Mouse (Mus musculus): ENCODE results near the gene Rspo1. TPM values are rescaled to one million over a fixed set of nuclear protein-coding genes. Genes with fewer than 3 reads are reported as not detected.
A peak's percentile ranks its signal among the peaks of the same experiment; 100 is the strongest.
"Not testable (repeated sequence)": the region's sequence is repeated elsewhere in the genome, so short reads cannot be mapped to it uniquely, and the experiment has no call there.

Rspo1 gene
- polyA plus RNA-seq (2015; fragmentation: Nextera tagmentation; extraction: Ambion mirVana): 7.4 and 8.0 TPM in 2 replicates

DNA sequence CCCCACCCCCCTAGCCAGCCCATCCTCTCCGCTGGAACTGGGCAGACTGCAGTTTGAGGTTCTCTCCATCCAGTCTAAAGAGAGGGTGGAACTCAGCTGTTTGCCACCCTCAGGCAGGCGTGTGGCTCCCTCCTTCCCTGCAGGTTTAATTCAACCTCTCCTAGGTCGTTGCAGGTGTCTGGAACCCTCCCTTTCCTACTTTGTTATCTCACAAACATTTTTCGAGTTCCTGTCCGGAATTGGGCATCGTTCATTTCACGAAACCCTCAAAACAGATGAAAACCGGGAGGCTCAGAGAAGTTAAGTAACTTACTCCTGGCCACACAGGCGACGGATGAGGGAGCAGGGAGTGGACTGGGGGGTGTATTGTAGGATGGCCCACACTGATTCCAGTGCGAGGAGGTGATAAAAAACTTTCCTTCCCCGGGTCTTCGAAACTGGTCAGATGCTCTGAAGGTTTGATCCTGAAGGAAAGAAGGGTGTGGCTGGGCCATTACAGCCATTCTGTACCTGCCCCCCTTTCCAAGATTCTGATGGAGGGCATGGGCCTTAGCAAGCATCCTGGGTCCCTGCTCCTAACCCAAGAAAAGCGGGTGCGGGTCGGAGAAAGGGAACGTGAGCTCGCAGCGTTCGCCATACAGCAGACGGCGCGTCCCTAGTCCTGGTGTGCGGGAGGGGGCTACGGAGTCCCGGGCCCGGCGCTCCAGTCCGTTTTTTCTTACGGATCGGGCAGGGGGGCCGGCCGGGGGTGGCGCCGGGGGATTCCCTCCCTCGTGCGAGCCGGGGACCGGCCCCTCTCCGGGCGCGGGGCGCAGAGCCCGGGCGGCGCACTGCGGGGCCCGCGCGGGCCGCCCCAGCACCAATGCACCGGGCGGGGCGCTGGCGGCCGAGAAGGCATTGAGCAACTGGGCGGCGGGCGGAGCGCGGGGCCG lies at the start of gene Rspo1:
Rspo1 (plus strand) TSS at position 760 of the 932 bp plus-strand sequence.
- Histone ChIP-seq H3K27ac (ENCODE audit: low read length) (no peak within 1 kb of the TSS), H3K9me3 (ENCODE audit: control insufficient read depth, low read length) (no peaks in the 10 kb centered on the region), H3K4me1 (replicated peaks; ENCODE audit: control insufficient read depth, insufficient read depth, low read length) (peaks cover 34% of the 10 kb centered on the region), H3K36me3 (ENCODE audit: control insufficient read depth, insufficient read depth, low read length) (no peaks in the 10 kb centered on the region), H3K4me2 (ENCODE audit: low read depth, low read length) (peak within 1 kb of the TSS; percentile 65), H3K27me3 (ENCODE audit: control insufficient read depth, insufficient read depth, low read depth, low read length) (peaks cover 66% of the 10 kb centered on the region), H3K9ac (ENCODE audit: low read length) (peak within 1 kb of the TSS; percentile 60), H3K4me3 (ENCODE audit: low read length) (peak within 1 kb of the TSS; percentile 50)
- under 1% methylated on average over 48 of the region's 62 CpGs for WGBS
- ATAC-seq (ENCODE audit: low read depth): peak; percentile 43

DNA sequence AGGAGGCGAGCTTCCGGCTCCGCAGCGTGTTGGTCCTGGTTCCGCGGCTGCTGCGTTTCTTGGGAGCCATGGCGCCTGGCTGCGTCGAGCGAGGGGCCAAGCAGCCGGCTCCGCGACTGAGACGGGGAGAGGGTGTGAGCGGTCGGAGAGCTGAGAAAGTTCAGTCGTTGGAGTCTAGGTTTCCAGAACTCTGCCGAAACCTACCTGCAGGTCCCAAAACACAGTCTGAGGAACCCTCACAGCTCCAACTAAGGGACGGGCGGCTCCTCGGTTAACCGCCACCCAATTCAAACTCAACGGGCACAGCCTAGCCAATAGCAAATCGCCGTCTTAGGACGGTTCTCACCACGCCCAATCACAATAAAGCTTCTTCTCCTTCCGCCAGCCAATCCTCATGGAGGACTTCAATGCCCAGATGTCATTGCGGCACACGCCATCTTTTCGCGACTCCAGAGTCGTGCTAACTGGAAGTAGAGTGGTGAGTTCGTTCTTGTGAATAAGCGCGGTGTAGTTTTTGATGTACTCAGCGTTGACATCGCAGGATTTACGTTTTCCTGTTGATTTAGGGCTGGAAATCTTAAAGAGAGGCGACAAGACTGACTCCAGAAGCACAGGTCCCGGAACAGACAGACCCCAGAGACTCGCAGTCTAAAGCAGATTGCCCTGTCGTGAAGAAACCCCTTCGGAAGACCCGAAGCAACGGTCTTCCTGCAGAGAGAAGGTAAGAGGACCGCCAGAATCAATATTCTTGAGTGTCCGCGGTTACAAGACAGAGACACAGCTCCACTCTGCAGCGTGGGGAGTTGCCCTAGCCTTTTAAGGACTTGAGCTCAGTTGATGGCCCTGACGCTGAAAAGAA lies 49.4 kb upstream of the Rspo1 start, which contains the start of gene 9930104L06Rik:
9930104L06Rik (plus strand) TSS at position 436 of the 859 bp plus-strand sequence.
- under 1% methylated on average over 52 of the region's 52 CpGs for WGBS
- no peaks in the 10 kb centered on the region for H3K27me3 ChIP-seq (ENCODE audit: control insufficient read depth, insufficient read depth, low read depth, low read length)
- H3K9ac ChIP-seq (ENCODE audit: low read length): peak within 1 kb of the TSS; percentile 88
- peak; percentile 100 for ATAC-seq (ENCODE audit: low read depth)
- H3K36me3 ChIP-seq (ENCODE audit: control insufficient read depth, insufficient read depth, low read length): peaks cover 6% of the 10 kb centered on the region
- H3K27ac ChIP-seq (ENCODE audit: low read length): peak within 1 kb of the TSS; percentile 6
- H3K4me3 ChIP-seq (ENCODE audit: low read length): peak within 1 kb of the TSS; percentile 79
- peak within 1 kb of the TSS; percentile 79 for H3K4me2 ChIP-seq (ENCODE audit: low read depth, low read length)
- peaks cover 11% of the 10 kb centered on the region for H3K4me1 ChIP-seq (replicated peaks; ENCODE audit: control insufficient read depth, insufficient read depth, low read length)
- H3K9me3 ChIP-seq (ENCODE audit: control insufficient read depth, low read length): no peaks in the 10 kb centered on the region

DNA sequence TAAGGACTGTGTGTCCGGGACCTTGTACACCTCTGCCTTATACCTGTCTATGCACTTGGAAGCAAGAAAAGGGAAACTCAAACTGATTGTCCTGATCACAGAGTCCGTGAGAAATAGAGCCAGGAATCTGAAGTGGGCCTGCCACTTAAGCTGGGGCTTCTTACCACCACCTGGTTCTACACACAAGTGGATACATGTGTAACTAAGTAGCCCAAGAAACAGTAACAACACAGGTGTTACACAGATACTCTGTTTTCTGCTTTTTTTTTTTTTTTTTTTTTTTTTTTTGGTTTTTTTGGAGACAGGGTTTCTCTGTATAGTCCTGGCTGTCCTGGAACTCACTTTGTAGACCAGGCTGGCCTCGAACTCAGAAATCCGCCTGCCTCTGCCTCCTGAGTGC lies 47.0 kb upstream of the Rspo1 start, which contains the start of gene Cdca8:
Cdca8 (minus strand) TSS at position 101 of the 400 bp plus-strand sequence.
- H3K27me3 ChIP-seq (ENCODE audit: control insufficient read depth, insufficient read depth, low read depth, low read length); H3K4me3 ChIP-seq (ENCODE audit: low read length); H3K4me2 ChIP-seq (ENCODE audit: low read depth, low read length); ATAC-seq (ENCODE audit: low read depth); H3K9me3 ChIP-seq (ENCODE audit: control insufficient read depth, low read length); H3K9ac ChIP-seq (ENCODE audit: low read length); H3K36me3 ChIP-seq (ENCODE audit: control insufficient read depth, insufficient read depth, low read length); H3K27ac ChIP-seq (ENCODE audit: low read length): not testable (repeated sequence)
- WGBS: 89% methylated on average over 4 of the region's 4 CpGs
- H3K4me1 ChIP-seq (replicated peaks; ENCODE audit: control insufficient read depth, insufficient read depth, low read length): peaks cover 11% of the 10 kb centered on the region

DNA sequence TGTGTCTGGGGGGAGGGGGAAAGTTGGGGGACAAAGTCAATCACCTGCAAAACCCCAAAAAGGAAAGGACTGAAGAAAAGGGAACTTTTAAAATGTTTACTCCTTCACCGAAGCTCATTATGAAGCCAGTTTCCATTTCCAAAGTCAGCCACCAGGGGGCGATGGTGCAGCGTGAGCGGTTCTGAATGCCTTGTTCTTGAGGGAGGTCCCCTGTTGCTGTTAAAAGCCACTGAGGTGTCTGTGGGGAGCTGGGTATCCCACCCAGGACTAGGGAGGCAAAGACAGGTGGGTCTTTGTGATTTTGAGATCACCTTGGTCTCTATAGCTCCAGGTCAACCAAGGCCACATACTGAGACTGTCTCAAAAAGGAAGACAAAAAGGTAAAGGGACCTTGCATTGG lies 43.2 kb upstream of the Rspo1 start:
- H3K4me2 ChIP-seq (ENCODE audit: low read depth, low read length): no peak overlapping the region
- peak; percentile 40; the same call in 1 of the 2 replicates for ATAC-seq (ENCODE audit: low read depth)
- H3K9ac ChIP-seq (ENCODE audit: low read length): no peak overlapping the region
- H3K4me1 ChIP-seq (replicated peaks; ENCODE audit: control insufficient read depth, insufficient read depth, low read length): no peaks in the 10 kb centered on the region
- no peak overlapping the region for H3K27ac ChIP-seq (ENCODE audit: low read length)
- H3K36me3 ChIP-seq (ENCODE audit: control insufficient read depth, insufficient read depth, low read length): peaks cover 6% of the 10 kb centered on the region
- no peak overlapping the region for H3K4me3 ChIP-seq (ENCODE audit: low read length)
- whole genome bisulfite sequencing: 2% methylated on average over 4 of the region's 4 CpGs
- no peaks in the 10 kb centered on the region for H3K9me3 ChIP-seq (ENCODE audit: control insufficient read depth, low read length)
- H3K27me3 ChIP-seq (ENCODE audit: control insufficient read depth, insufficient read depth, low read depth, low read length): no peaks in the 10 kb centered on the region

DNA sequence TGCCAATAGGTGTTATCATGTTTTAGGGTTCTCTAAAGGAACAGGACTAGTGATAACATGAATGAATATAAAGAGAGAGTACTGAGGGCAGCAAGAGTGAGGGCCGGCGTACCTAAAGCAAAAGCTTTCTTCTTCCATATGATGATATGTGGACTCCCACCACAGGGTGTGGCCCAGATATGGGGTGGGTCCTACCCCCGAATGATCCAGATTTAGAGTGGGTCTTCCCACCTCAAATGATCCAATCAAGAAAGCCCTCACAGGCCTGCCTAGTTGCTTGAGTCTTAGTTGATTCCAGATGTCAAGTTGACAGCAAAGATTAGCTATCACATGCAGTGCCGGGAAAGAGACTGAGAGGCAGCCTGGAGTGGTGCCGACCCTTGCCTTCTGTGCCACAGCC lies 42.4 kb upstream of the Rspo1 start:
- no peak for ATAC-seq (ENCODE audit: low read depth)
- Histone ChIP-seq H3K9me3 (ENCODE audit: control insufficient read depth, low read length) (no peaks in the 10 kb centered on the region), H3K4me1 (replicated peaks; ENCODE audit: control insufficient read depth, insufficient read depth, low read length) (no peaks in the 10 kb centered on the region), H3K4me2 (ENCODE audit: low read depth, low read length) (no peak overlapping the region), H3K27me3 (ENCODE audit: control insufficient read depth, insufficient read depth, low read depth, low read length) (no peaks in the 10 kb centered on the region), H3K36me3 (ENCODE audit: control insufficient read depth, insufficient read depth, low read length) (peaks cover 6% of the 10 kb centered on the region), H3K27ac (ENCODE audit: low read length) (no peak overlapping the region), H3K4me3 (ENCODE audit: low read length) (no peak overlapping the region), H3K9ac (ENCODE audit: low read length) (no peak overlapping the region)
- 77% methylated on average over 5 of the region's 5 CpGs for WGBS

DNA sequence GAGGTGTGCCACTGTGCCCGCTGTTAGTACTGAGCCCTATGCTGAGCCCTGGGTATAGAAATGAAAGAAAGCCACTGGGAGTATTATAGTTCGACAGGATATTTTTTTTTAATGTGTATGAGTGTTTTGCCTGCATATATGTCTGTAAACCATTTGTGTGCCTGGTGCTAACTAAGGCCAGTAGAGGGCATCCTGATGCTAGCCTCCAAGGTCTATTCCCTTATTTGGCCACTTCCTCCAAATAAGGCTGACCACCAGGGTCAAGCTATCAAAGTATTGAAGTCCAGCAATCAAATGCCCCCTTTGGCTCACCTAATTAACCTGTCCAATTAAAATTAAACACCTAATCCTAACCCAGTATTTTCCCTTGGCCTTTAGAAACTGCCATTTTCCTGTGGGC lies 41.3 kb upstream of the Rspo1 start:
- no peak overlapping the region for H3K4me2 ChIP-seq (ENCODE audit: low read depth, low read length)
- no peak for ATAC-seq (ENCODE audit: low read depth)
- no peak overlapping the region for H3K27ac ChIP-seq (ENCODE audit: low read length)
- H3K36me3 ChIP-seq (ENCODE audit: control insufficient read depth, insufficient read depth, low read length): peaks cover 2% of the 10 kb centered on the region; the same call in 1 of the 2 replicates
- H3K9ac ChIP-seq (ENCODE audit: low read length): no peak overlapping the region
- no peaks in the 10 kb centered on the region for H3K9me3 ChIP-seq (ENCODE audit: control insufficient read depth, low read length)
- no peaks in the 10 kb centered on the region for H3K27me3 ChIP-seq (ENCODE audit: control insufficient read depth, insufficient read depth, low read depth, low read length)
- no peaks in the 10 kb centered on the region; the same call in 1 of the 2 replicates for H3K4me1 ChIP-seq (replicated peaks; ENCODE audit: control insufficient read depth, insufficient read depth, low read length)
- no peak overlapping the region for H3K4me3 ChIP-seq (ENCODE audit: low read length)
- WGBS: 60% methylated on average over 2 of the region's 2 CpGs

DNA sequence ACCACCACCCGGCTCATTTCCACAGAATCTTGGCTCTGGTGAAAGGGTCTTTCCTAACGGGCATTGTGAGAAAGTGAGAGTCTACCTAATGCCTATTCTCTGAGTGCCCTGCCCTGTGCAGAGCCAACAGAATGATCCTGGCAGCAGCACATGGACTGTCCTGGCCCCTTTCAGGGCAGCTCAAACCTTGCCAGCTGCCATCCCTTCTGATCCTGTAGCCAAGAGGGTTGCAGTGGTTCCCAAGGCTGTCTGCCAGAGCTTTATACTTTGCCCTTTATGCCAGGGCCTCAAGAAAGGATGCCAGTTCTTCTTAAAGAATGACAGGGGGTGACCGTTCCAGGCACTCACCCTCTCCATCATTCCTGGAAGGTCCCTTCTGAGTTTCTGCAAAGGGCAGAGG lies 36.7 kb upstream of the Rspo1 start:
- no peak overlapping the region for H3K4me2 ChIP-seq (ENCODE audit: low read depth, low read length)
- H3K36me3 ChIP-seq (ENCODE audit: control insufficient read depth, insufficient read depth, low read length): no peaks in the 10 kb centered on the region

DNA sequence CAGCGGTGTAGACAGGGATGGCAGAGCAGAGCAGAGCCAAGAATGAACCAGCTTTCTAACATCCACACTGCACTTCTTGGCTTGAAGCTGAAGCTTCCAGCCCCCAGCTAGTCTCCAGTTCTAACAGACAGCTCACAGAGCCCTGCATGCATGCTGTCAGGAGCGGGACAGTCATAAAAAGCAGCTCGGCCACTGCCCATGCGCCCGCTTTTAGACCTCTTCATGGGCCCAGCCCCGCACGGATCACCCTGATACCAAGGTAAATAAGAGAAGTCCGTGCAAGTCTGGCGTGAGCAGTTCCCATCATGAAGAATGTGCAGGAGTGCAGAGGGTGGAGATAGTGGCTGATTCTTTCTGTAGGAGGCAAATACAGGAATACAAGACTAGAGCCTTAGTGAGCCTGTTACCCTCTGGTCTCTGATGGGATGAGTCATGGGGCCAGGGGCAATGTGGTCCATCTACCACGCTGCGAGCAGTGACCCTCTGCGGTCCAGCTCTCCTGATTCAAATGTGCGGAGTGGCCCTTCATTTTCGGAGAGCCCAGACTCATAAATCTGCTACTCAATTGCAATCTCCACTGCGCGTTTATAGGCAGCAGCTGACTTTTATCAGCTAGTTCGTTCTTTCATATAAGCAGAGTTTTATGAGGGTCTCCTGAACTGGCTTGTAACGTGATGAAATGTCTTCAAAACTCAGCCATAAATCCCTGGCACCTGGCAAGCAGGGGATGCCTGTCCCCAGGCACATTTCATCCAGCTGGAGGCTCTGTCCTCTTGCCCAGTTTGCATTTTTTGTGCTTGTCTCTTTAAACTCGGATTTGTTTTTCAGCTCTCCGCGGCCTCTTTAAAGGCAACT lies 35.8 kb upstream of the Rspo1 start:
- Histone ChIP-seq H3K4me1 (replicated peaks; ENCODE audit: control insufficient read depth, insufficient read depth, low read length) (peaks cover 13% of the 10 kb centered on the region), H3K4me2 (ENCODE audit: low read depth, low read length) (no peak overlapping the region), H3K9ac (ENCODE audit: low read length) (no peak overlapping the region), H3K9me3 (ENCODE audit: control insufficient read depth, low read length) (no peaks in the 10 kb centered on the region), H3K4me3 (ENCODE audit: low read length) (no peak overlapping the region), H3K36me3 (ENCODE audit: control insufficient read depth, insufficient read depth, low read length) (no peaks in the 10 kb centered on the region), H3K27ac (ENCODE audit: low read length) (peak overlapping the region; percentile 11; the same call in 1 of the 2 replicates), H3K27me3 (ENCODE audit: control insufficient read depth, insufficient read depth, low read depth, low read length) (no peaks in the 10 kb centered on the region)
- 53% methylated on average over 21 of the region's 21 CpGs for WGBS
- ATAC-seq (ENCODE audit: low read depth): peak; percentile 82

More for the DNA sequence above, 36.7 kb upstream of the Rspo1 start:
- Histone ChIP-seq H3K4me3 (ENCODE audit: low read length) (no peak overlapping the region), H3K9me3 (ENCODE audit: control insufficient read depth, low read length) (no peaks in the 10 kb centered on the region), H3K4me1 (replicated peaks; ENCODE audit: control insufficient read depth, insufficient read depth, low read length) (peaks cover 13% of the 10 kb centered on the region), H3K27ac (ENCODE audit: low read length) (no peak overlapping the region), H3K9ac (ENCODE audit: low read length) (no peak overlapping the region), H3K27me3 (ENCODE audit: control insufficient read depth, insufficient read depth, low read depth, low read length) (no peaks in the 10 kb centered on the region)
- 73% methylated on average over 3 of the region's 3 CpGs for WGBS
- no peak for ATAC-seq (ENCODE audit: low read depth)

Data from lung, embryonic 16.5 days (tissue).